Mouse (Mus musculus): ENCODE data around the gene Zdhhc11. TPM values are rescaled to one million over a fixed set of nuclear protein-coding genes. Genes with fewer than 3 reads are reported as not detected.

Gene Zdhhc11
- polyA plus RNA-seq, 1 experiment from 2014 or later = not detected

- H3K27ac ChIP-seq (ENCODE audit: low read depth) = no peak overlapping the region
- DNase-seq = no peak
- H3K27me3 ChIP-seq (ENCODE audit: insufficient read depth, low read length) = no peaks in the 10 kb centered on the region
- no peak for TF ChIP-seq CTCF (IDR thresholded peaks at IDR 0.05; ENCODE audit: low read depth)
- no peaks in the 10 kb centered on the region for H3K9me3 ChIP-seq (ENCODE audit: low read depth, low read length)
- no peak overlapping the region for H3K9ac ChIP-seq
- no peak overlapping the region for H3K4me3 ChIP-seq (ENCODE audit: low read depth, low read length)
- peaks cover 85% of the 10 kb centered on the region for H3K36me3 ChIP-seq (ENCODE audit: insufficient read depth)
- no peak for ATAC-seq (ENCODE audit: insufficient read depth)
- H3K4me2 ChIP-seq = no peak overlapping the region
- WGBS = 88% methylated on average over 1 of the region's 1 CpGs
- no peaks in the 10 kb centered on the region for H3K4me1 ChIP-seq (ENCODE audit: insufficient read depth)
Measured at GRCm38 (mm10) chr13:73953551-73954130, 10.0 kb upstream of the Zdhhc11 start.

DNA sequence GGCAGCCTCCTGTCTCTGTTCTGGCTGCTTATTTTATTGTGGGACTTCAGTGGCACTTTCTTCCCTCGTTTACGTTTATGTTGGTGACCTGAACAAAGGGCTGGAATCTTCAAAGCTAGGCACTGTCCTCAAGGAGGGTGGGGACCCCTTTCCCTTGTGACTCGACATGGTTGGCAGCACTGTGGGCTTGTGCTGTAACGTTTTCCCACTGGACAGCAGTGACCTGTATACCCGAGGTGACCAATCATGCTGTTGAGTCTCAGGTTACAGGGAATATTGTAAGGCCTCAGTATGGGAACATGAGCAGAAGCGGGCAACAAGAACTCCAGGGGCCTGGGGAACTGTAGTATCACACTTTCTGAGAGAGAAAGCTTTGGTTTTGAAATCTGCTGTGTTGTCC, 9.0 kb upstream of the Zdhhc11 start:
- no peak for TF ChIP-seq CTCF (IDR thresholded peaks at IDR 0.05; ENCODE audit: low read depth)
- no peak overlapping the region for H3K4me3 ChIP-seq (ENCODE audit: low read depth, low read length)
- no peaks in the 10 kb centered on the region for H3K9me3 ChIP-seq (ENCODE audit: low read depth, low read length)
- DNase-seq (no peak), ATAC-seq (ENCODE audit: insufficient read depth) (no peak)
- H3K27ac ChIP-seq (ENCODE audit: low read depth) = no peak overlapping the region
- 58% methylated on average over 6 of the region's 6 CpGs for WGBS
- no peaks in the 10 kb centered on the region for H3K4me1 ChIP-seq (ENCODE audit: insufficient read depth)
- H3K36me3 ChIP-seq (ENCODE audit: insufficient read depth) = peaks cover 85% of the 10 kb centered on the region
- H3K27me3 ChIP-seq (ENCODE audit: insufficient read depth, low read length) = no peaks in the 10 kb centered on the region
- H3K4me2 ChIP-seq = no peak overlapping the region
- no peak overlapping the region for H3K9ac ChIP-seq

DNA sequence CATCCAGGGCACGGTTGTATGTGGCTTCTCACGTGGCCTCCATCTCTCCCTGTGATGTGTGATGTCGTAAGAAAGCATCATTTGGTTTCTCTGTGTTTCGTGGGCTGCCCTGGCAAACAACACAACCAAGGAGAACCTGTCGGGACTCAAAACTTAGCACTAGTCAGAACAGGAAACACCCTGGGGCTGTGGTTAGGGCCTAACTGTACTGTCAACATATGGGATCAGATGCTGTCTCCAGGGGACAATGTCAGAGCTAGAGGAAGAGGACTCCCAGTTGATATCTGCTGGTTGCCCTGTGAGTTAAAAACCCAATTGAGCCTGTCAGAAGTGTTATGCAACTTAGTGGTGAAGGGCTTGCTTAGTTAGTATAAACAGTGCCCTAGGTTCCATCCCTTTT, 8.1 kb upstream of the Zdhhc11 start:
- H3K4me2 ChIP-seq = no peak overlapping the region
- no peak overlapping the region for H3K4me3 ChIP-seq (ENCODE audit: low read depth, low read length)
- no peak for TF ChIP-seq CTCF (IDR thresholded peaks at IDR 0.05; ENCODE audit: low read depth)

DNA sequence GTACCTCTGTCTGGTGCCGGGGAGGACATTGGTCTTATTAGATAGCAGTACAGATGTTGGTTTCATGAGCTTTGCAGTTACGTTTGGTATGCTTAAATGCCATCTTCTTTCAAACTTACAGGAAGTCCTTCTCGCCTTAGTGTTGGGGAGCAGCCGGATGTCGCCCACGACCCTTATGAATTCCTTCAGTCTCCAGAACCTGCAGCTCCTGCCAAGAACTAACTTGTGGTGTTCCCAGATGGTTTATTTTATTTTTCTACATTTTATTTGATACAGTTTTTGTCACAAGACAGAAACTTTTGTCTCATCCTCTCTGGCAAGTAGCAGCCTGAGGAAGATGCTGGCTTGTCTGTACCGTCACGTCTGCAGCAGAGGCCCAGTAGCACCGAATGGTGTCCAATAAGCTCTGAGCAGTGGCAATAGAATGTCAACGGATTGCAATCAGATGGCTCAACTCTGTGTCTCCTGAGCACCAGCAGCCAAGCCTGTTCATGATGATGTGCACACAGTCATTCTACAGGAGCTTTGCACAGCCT, 3.5 kb upstream of the Zdhhc11 start:
- no peak for TF ChIP-seq CTCF (IDR thresholded peaks at IDR 0.05; ENCODE audit: low read depth)
- no peak overlapping the region for H3K9ac ChIP-seq
- H3K27me3 ChIP-seq (ENCODE audit: insufficient read depth, low read length) = no peaks in the 10 kb centered on the region
- ATAC-seq (ENCODE audit: insufficient read depth) = no peak
- H3K27ac ChIP-seq (ENCODE audit: low read depth) = no peak overlapping the region
- WGBS = 85% methylated on average over 10 of the region's 10 CpGs
- H3K4me3 ChIP-seq (ENCODE audit: low read depth, low read length) = no peak overlapping the region
- no peaks in the 10 kb centered on the region for H3K4me1 ChIP-seq (ENCODE audit: insufficient read depth)
- DNase-seq = no peak
- peaks cover 54% of the 10 kb centered on the region for H3K36me3 ChIP-seq (ENCODE audit: insufficient read depth)
- no peaks in the 10 kb centered on the region for H3K9me3 ChIP-seq (ENCODE audit: low read depth, low read length)
- no peak overlapping the region for H3K4me2 ChIP-seq

More for the DNA sequence above, 8.1 kb upstream of the Zdhhc11 start:
- Histone ChIP-seq H3K9me3 (ENCODE audit: low read depth, low read length) (no peaks in the 10 kb centered on the region), H3K27me3 (ENCODE audit: insufficient read depth, low read length) (no peaks in the 10 kb centered on the region), H3K36me3 (ENCODE audit: insufficient read depth) (peaks cover 84% of the 10 kb centered on the region), H3K4me1 (ENCODE audit: insufficient read depth) (no peaks in the 10 kb centered on the region), H3K27ac (ENCODE audit: low read depth) (no peak overlapping the region), H3K9ac (no peak overlapping the region)
- no peak for ATAC-seq (ENCODE audit: insufficient read depth)
- 85% methylated on average over 5 of the region's 5 CpGs for WGBS
- DNase-seq = no peak

DNA sequence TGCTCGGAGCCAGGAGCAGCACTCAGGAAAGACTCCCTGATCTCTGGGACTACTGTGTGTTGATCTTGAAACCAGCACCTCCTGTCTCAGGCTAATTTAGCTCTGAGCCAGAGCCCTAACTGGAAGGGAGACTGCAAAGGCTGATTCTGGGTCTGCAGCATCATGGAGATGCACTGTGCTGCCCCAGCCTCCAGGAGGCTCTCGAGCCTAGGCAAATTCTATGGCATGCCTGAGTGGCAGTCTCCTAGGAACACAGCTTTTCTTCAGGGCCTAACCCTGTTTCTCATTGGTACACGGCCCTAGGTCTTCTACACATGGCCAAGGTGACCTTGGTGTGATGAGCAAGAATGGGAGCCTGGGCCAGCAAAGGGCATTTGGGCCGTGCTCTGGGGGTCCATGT, 2.5 kb upstream of the Zdhhc11 start:
- no peak for DNase-seq
- Histone ChIP-seq H3K9me3 (ENCODE audit: low read depth, low read length) (no peaks in the 10 kb centered on the region), H3K27ac (ENCODE audit: low read depth) (no peak overlapping the region), H3K9ac (no peak overlapping the region), H3K4me1 (ENCODE audit: insufficient read depth) (no peaks in the 10 kb centered on the region), H3K4me3 (ENCODE audit: low read depth, low read length) (no peak overlapping the region), H3K27me3 (ENCODE audit: insufficient read depth, low read length) (no peaks in the 10 kb centered on the region), H3K36me3 (ENCODE audit: insufficient read depth) (peaks cover 44% of the 10 kb centered on the region), H3K4me2 (no peak overlapping the region)
- no peak for TF ChIP-seq CTCF (IDR thresholded peaks at IDR 0.05; ENCODE audit: low read depth)
- no peak for ATAC-seq (ENCODE audit: insufficient read depth)
- WGBS = 80% methylated on average over 4 of the region's 4 CpGs

GRCm38 (mm10) chr13:73970545-73971448, 7.1 kb downstream of the Zdhhc11 start:
- Histone ChIP-seq H3K4me3 (ENCODE audit: low read depth, low read length) (no peak overlapping the region), H3K36me3 (ENCODE audit: insufficient read depth) (no peaks in the 10 kb centered on the region), H3K4me1 (ENCODE audit: insufficient read depth) (peaks cover 7% of the 10 kb centered on the region; the same call in 1 of the 2 replicates), H3K27ac (ENCODE audit: low read depth) (no peak overlapping the region), H3K4me2 (peak overlapping the region; percentile 35), H3K9ac (no peak overlapping the region), H3K27me3 (ENCODE audit: insufficient read depth, low read length) (no peaks in the 10 kb centered on the region), H3K9me3 (ENCODE audit: low read depth, low read length) (no peaks in the 10 kb centered on the region)
- ATAC-seq (ENCODE audit: insufficient read depth) (peak; percentile 87), DNase-seq (peak; percentile 93)
- TF ChIP-seq CTCF (IDR thresholded peaks at IDR 0.05; ENCODE audit: low read depth) = peak; percentile 87
- WGBS = 17% methylated on average over 12 of the region's 12 CpGs

DNA sequence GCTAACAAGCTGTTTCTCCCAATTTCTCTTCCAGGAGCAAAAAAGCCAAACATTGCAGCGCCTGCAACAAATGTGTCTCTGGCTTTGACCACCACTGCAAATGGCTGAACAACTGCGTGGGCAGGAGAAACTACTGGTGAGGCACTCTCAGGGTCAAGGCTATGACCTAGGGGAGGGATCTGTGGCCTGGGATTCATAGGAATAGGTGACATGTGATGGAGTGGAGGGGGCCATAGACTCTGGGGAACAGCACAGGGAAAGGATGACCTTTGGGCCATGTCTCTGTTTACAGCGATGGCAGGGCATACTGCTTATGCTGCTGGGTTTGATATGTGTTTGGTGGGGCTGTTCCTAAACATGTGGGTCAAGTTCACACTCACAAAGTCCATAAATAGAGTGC, 10.9 kb downstream of the Zdhhc11 start:
- no peak for DNase-seq

More for the DNA sequence above, 10.9 kb downstream of the Zdhhc11 start:
- 89% methylated on average over 3 of the region's 3 CpGs for WGBS
- TF ChIP-seq CTCF (IDR thresholded peaks at IDR 0.05; ENCODE audit: low read depth) = no peak
- H3K36me3 ChIP-seq (ENCODE audit: insufficient read depth) = no peaks in the 10 kb centered on the region
- H3K4me1 ChIP-seq (ENCODE audit: insufficient read depth) = peaks cover 7% of the 10 kb centered on the region; the same call in 1 of the 2 replicates
- H3K27ac ChIP-seq (ENCODE audit: low read depth) = no peak overlapping the region
- no peaks in the 10 kb centered on the region for H3K27me3 ChIP-seq (ENCODE audit: insufficient read depth, low read length)
- H3K9me3 ChIP-seq (ENCODE audit: low read depth, low read length) = no peaks in the 10 kb centered on the region
- H3K4me2 ChIP-seq = no peak overlapping the region
- H3K4me3 ChIP-seq (ENCODE audit: low read depth, low read length) = no peak overlapping the region
- no peak overlapping the region for H3K9ac ChIP-seq
- no peak for ATAC-seq (ENCODE audit: insufficient read depth)
